Mouse (Mus musculus): ENCODE data around the gene Kifc3.

GRCm38 (mm10) chr8:95175808-95176207, 26.8 kb downstream of the Kifc3 start:
- no peak for TF ChIP-seq CTCF (IDR thresholded peaks at IDR 0.05; ENCODE audit: control insufficient read depth, insufficient read depth, low read length)
- no peak for TF ChIP-seq POLR2A (IDR thresholded peaks at IDR 0.05; ENCODE audit: borderline replicate concordance, control insufficient read depth, low read depth, low read length)
